Mouse (Mus musculus): ENCODE results near the gene Fgl2.

DNA sequence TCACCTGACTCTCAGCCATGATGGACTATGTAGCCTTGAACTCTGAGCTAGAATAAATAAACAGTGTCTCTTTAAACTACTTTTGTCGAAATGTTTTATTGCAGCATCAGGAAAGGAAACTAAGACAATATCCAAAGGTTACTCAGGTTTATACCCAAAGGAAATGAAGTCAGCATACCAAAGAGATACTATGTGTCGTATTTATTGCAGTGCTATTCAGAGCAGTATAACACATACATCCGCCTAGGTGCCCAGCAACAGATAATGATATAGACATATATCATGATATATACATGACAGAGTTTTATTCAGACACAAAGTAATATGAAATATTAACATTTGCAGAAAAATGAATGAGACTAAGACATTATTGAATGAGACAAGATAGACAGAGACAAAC is 9.1 kb upstream of the Fgl2 start:
- TF ChIP-seq CTCF (IDR thresholded peaks at IDR 0.05; ENCODE audit: control insufficient read depth, insufficient read depth, insufficient read length) (no peak), MAX (IDR thresholded peaks at IDR 0.05) (no peak), MYOD1 (IDR thresholded peaks at IDR 0.05; ENCODE audit: control insufficient read depth, insufficient read length, low read depth) (no peak), USF1 (IDR thresholded peaks at IDR 0.05; ENCODE audit: low read depth) (no peak), CEBPB (IDR thresholded peaks at IDR 0.05; ENCODE audit: low read depth) (no peak), MYOG (IDR thresholded peaks at IDR 0.05; ENCODE audit: control insufficient read depth, extremely low read depth, insufficient read length) (no peak)
